Mouse (Mus musculus): ENCODE measurements at regions not wholly inside any gene's neighbourhood (a gene's known extent, or its start where the extent isn't known, plus 50 kb on each side); places are given as distances from the start of the nearest gene placed in this dataset.

DNA sequence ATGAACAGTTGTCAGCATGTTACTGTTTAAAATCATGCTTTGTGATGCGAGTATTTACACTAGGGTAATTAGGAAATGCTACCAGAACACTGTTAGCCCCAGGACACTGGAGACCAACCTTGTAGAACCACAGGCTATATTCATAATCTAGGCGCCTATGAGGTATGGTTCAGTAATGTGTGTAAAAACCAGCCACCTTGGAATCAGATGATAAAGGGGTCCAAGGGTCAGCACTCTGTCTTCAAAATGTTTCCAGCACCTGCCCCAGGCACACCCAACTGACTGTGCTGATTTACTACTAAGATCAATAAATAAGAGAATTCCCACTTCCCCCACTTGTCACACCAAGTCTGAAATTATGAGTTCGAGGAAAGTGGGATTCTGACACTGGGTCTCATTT, 100.8 kb upstream of the Mamld1 start:
- DNase-seq (ENCODE audit: low read depth): no peak
- TF ChIP-seq CTCF (IDR thresholded peaks at IDR 0.05; ENCODE audit: borderline replicate concordance, extremely low read depth, insufficient read depth, insufficient read length) (no peak), POLR2A (IDR thresholded peaks at IDR 0.05; ENCODE audit: borderline replicate concordance, extremely low read depth, insufficient read depth, insufficient read length, poor library complexity, severe bottlenecking) (no peak)

DNA sequence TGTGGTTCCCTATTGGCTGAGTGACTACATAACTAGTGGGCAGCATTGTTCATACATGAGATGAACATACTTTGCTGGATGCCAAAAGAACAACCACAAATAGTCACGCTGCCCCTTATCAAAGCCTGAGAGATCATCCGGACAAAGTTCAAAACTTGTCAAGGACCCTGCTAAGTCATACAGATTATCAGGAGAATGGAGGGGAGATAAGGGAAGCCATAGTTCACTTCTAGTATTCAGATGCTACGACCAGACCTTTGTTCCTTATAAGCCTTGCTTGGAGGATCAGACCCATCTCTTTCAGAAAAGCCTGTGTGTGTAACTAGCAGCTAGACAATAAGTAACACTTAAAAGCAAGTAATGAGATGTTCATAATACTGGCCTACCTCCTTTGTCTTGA, 97.0 kb upstream of the Mamld1 start:
- TF ChIP-seq CTCF (IDR thresholded peaks at IDR 0.05; ENCODE audit: borderline replicate concordance, extremely low read depth, insufficient read depth, insufficient read length) (no peak), POLR2A (IDR thresholded peaks at IDR 0.05; ENCODE audit: borderline replicate concordance, extremely low read depth, insufficient read depth, insufficient read length, poor library complexity, severe bottlenecking) (no peak)
- no peak for DNase-seq (ENCODE audit: low read depth)
